Mouse (Mus musculus) midbrain, embryonic 11.5 days (tissue): ENCODE data around the gene Dnaja2. TPM values are rescaled to one million over a fixed set of nuclear protein-coding genes. Genes with fewer than 3 reads are reported as not detected.
A peak's percentile ranks its signal among the peaks of the same experiment; 100 is the strongest.

ENCODE experiments used
- ATAC-seq: fragments of 200-750 bp; cut with Nextera tagmentation; 2 replicates; pipeline ENCODE4 v1.8.0; 2017; ENCODE audit warnings: moderate TSS enrichment, moderate library complexity; ENCODE audit not compliant: low FRiP score
- DNase-seq: peaks from one replicate; pipeline ENCODE4 v3.0.0; 2015; ENCODE audit warnings: low spot score; ENCODE audit errors: missing footprints
- H3K27ac ChIP-seq: fragments of 300-500 bp; sonication (generic); 2 replicates; pipeline ENCODE4 v1.5.1; 2014; ENCODE audit warnings: low read depth, low read length
- H3K27me3 ChIP-seq: fragments of 300-500 bp; sonication (generic); 2 replicates; pipeline ENCODE4 v1.6.1; 2014; ENCODE audit warnings: mild to moderate bottlenecking, low read length, moderate library complexity, mixed read lengths; ENCODE audit not compliant: control insufficient read depth, insufficient read depth
- H3K36me3 ChIP-seq: fragments of 300-500 bp; sonication (generic); 2 replicates; pipeline ENCODE4 v1.6.1; 2014; ENCODE audit warnings: mild to moderate bottlenecking, low read length, moderate library complexity, mixed read lengths; ENCODE audit not compliant: control insufficient read depth, insufficient read depth
- H3K4me1 ChIP-seq: fragments of 300-500 bp; sonication (generic); 2 replicates; pipeline ENCODE4 v1.6.1; 2014; ENCODE audit warnings: low read length; ENCODE audit not compliant: control insufficient read depth, insufficient read depth
- H3K4me2 ChIP-seq: fragments of 300-500 bp; sonication (generic); 2 replicates; pipeline ENCODE4 v1.6.1; 2014; ENCODE audit warnings: mild to moderate bottlenecking, moderate library complexity
- H3K4me3 ChIP-seq: fragments of 300-500 bp; sonication (generic); 2 replicates; pipeline ENCODE4 v1.5.1; 2014; ENCODE audit warnings: low read depth, low read length
- H3K9ac ChIP-seq: fragments of 300-500 bp; sonication (generic); 2 replicates; pipeline ENCODE4 v1.6.1; 2014; ENCODE audit warnings: low read length
- H3K9me3 ChIP-seq: fragments of 300-500 bp; sonication (generic); 2 replicates; pipeline ENCODE4 v1.6.1; 2016; ENCODE audit warnings: low read length; ENCODE audit not compliant: control insufficient read depth
- WGBS: fragments of 180-500 bp; shearing (Covaris S2); extraction: QIAGEN DNeasy Blood & Tissue Kit; methylation state at CpG from one replicate; pipeline ENCODE4 v1.1.7; 2014; 5-methylcytosine and 5-hydroxymethylcytosine counted together
- polyA plus RNA-seq: library from polyadenylated mRNA; unstranded; fragments of >200 nt; fragmentation: Nextera tagmentation; extraction: Ambion mirVana; gene quantifications from 2 replicates; pipeline ENCODE4 v1.2.1, GENCODE M21; 2014

The Dnaja2 gene
- polyA plus RNA-seq, 1 experiment from 2014 or later = 201 TPM

GRCm38 (mm10) chr8:85517956-85518355 lies 37.2 kb downstream of the Dnaja2 start:
- no peak for DNase-seq

GRCm38 (mm10) chr8:85517336-85517735 lies 37.8 kb downstream of the Dnaja2 start:
- Histone ChIP-seq H3K27me3 (no peaks in the 10 kb centered on the region), H3K4me2 (no peak overlapping the region), H3K9ac (no peak overlapping the region), H3K27ac (no peak overlapping the region), H3K36me3 (peaks cover 5% of the 10 kb centered on the region; the same call in 1 of the 2 replicates), H3K4me3 (no peak overlapping the region), H3K4me1 (no peaks in the 10 kb centered on the region), H3K9me3 (no peaks in the 10 kb centered on the region)
- no peak for DNase-seq
- 95% methylated on average over 4 of the region's 4 CpGs for WGBS
- ATAC-seq = no peak

More at GRCm38 (mm10) chr8:85517956-85518355, 37.2 kb downstream of the Dnaja2 start:
- ATAC-seq = no peak
- no peak overlapping the region for H3K4me3 ChIP-seq
- no peaks in the 10 kb centered on the region for H3K27me3 ChIP-seq
- 95% methylated on average over 10 of the region's 10 CpGs for WGBS
- H3K9me3 ChIP-seq = no peaks in the 10 kb centered on the region
- no peaks in the 10 kb centered on the region for H3K4me1 ChIP-seq
- no peak overlapping the region for H3K27ac ChIP-seq
- H3K9ac ChIP-seq = no peak overlapping the region
- no peak overlapping the region for H3K4me2 ChIP-seq
- peaks cover 5% of the 10 kb centered on the region; the same call in 1 of the 2 replicates for H3K36me3 ChIP-seq

- no peak overlapping the region for H3K4me3 ChIP-seq
- no peaks in the 10 kb centered on the region for H3K9me3 ChIP-seq
- no peak overlapping the region for H3K4me2 ChIP-seq
- DNase-seq (no peak), ATAC-seq (no peak)
- H3K9ac ChIP-seq = no peak overlapping the region
- H3K4me1 ChIP-seq = no peaks in the 10 kb centered on the region
- no peak overlapping the region for H3K27ac ChIP-seq
- H3K27me3 ChIP-seq = no peaks in the 10 kb centered on the region
- peaks cover 6% of the 10 kb centered on the region; the same call in 1 of the 2 replicates for H3K36me3 ChIP-seq
- 80% methylated on average over 7 of the region's 7 CpGs for WGBS
These were observed 39.8 kb downstream of the Dnaja2 start for GRCm38 (mm10) chr8:85515391-85515790.

DNA sequence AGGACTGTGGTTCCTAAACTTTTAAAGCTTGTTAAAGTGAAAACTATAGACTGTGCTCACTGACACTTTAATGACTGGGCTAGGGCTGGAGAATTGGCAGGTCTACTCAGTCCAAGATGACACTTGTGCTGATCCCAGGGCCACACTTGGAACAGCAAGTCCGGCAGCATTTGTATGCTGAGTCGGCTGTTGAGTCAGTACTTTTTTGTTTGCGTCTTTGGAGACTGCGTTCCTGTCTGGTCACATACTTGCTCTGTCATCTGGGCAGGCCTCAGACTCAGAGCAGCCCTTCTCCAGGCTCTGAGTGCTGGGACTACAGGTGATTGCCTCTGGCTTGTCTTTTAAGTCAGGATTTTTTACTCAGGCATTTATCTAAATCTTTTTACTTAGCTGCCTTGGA lies 41.9 kb downstream of the Dnaja2 start:
- DNase-seq (no peak), ATAC-seq (no peak)
- H3K9me3 ChIP-seq = no peaks in the 10 kb centered on the region
- no peak overlapping the region for H3K4me3 ChIP-seq
- no peak overlapping the region for H3K27ac ChIP-seq
- H3K9ac ChIP-seq = no peak overlapping the region
- H3K27me3 ChIP-seq = no peaks in the 10 kb centered on the region
- WGBS = 88% methylated on average over 4 of the region's 4 CpGs
- no peak overlapping the region for H3K4me2 ChIP-seq
- no peaks in the 10 kb centered on the region for H3K4me1 ChIP-seq
- peaks cover 9% of the 10 kb centered on the region; the same call in 1 of the 2 replicates for H3K36me3 ChIP-seq

GRCm38 (mm10) chr8:85512234-85512633 lies 42.9 kb downstream of the Dnaja2 start:
- no peak overlapping the region for H3K4me3 ChIP-seq
- DNase-seq (no peak), ATAC-seq (no peak)
- no peak overlapping the region for H3K4me2 ChIP-seq
- H3K27ac ChIP-seq = no peak overlapping the region
- H3K4me1 ChIP-seq = no peaks in the 10 kb centered on the region
- H3K9ac ChIP-seq = no peak overlapping the region
- WGBS = 91% methylated on average over 8 of the region's 8 CpGs
- no peaks in the 10 kb centered on the region for H3K27me3 ChIP-seq
- H3K36me3 ChIP-seq = peaks cover 9% of the 10 kb centered on the region; the same call in 1 of the 2 replicates
- no peaks in the 10 kb centered on the region for H3K9me3 ChIP-seq

DNA sequence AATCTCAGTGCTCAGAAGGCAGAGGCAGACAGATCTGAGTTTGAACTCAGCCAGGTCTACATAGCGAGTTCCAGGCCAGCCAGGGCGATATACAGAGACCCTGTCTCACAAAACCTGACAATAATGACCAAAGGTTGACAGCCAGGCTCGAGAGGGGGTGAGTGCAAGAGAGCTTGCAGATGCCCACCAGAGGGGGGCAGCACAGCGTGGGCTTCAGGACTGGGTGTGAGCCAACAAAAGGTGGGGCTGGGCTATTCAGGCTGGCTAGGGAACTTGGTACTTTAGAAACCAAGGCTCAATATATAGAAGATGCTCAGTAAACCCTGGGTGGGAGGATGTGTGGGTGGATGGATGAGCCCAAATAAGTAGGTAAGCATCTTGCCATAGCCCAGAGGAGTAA lies 46.5 kb downstream of the Dnaja2 start:
- ATAC-seq = no peak
- no peak overlapping the region for H3K27ac ChIP-seq
- peaks cover 7% of the 10 kb centered on the region; the same call in 1 of the 2 replicates for H3K36me3 ChIP-seq
- H3K9me3 ChIP-seq = no peaks in the 10 kb centered on the region
- H3K4me3 ChIP-seq = no peak overlapping the region
- 77% methylated on average over 4 of the region's 4 CpGs for WGBS
- H3K4me1 ChIP-seq = no peaks in the 10 kb centered on the region
- H3K9ac ChIP-seq = no peak overlapping the region
- no peak overlapping the region for H3K4me2 ChIP-seq
- no peaks in the 10 kb centered on the region for H3K27me3 ChIP-seq
- DNase-seq = no peak

- Histone ChIP-seq H3K27ac (no peak overlapping the region), H3K9ac (no peak overlapping the region), H3K4me3 (no peak overlapping the region), H3K9me3 (no peaks in the 10 kb centered on the region), H3K36me3 (peaks cover 7% of the 10 kb centered on the region; the same call in 1 of the 2 replicates), H3K4me1 (no peaks in the 10 kb centered on the region), H3K4me2 (no peak overlapping the region), H3K27me3 (no peaks in the 10 kb centered on the region)
- DNase-seq = no peak
- WGBS = 68% methylated on average over 4 of the region's 4 CpGs
- no peak for ATAC-seq
These were observed 48.5 kb downstream of the Dnaja2 start for GRCm38 (mm10) chr8:85506620-85507019.

DNA sequence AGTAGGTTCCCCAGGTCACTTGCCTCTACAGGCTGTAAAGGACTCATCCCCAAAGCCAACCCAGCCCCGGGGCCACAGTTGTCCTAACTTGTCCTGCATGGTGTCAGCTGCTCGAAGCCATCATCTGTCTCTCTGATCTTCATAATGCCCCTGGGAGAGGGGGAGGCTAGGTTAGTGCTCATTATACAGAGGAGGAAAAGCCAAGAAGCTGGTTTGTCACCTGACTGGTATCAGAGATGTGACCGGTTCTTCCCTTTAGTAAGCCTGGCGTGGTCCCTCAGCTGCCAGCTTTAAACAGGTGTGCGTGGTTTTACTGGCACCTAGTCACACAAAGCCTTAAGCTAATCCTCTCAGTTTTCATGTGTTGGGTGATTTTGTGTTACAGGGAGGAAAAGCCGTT lies 50.4 kb downstream of the Dnaja2 start:
- H3K9me3 ChIP-seq = no peaks in the 10 kb centered on the region
- H3K27ac ChIP-seq = no peak overlapping the region
- H3K4me1 ChIP-seq = no peaks in the 10 kb centered on the region
- no peak overlapping the region for H3K9ac ChIP-seq
- ATAC-seq (no peak), DNase-seq (peak; percentile 2)
- H3K36me3 ChIP-seq = peaks cover 5% of the 10 kb centered on the region; the same call in 1 of the 2 replicates
- 89% methylated on average over 6 of the region's 6 CpGs for WGBS
- no peaks in the 10 kb centered on the region for H3K27me3 ChIP-seq
- H3K4me3 ChIP-seq = no peak overlapping the region
- no peak overlapping the region for H3K4me2 ChIP-seq

- H3K4me3 ChIP-seq = no peak overlapping the region
- no peak overlapping the region for H3K27ac ChIP-seq
- H3K4me1 ChIP-seq = no peaks in the 10 kb centered on the region; the same call in 1 of the 2 replicates
- H3K9me3 ChIP-seq = no peaks in the 10 kb centered on the region
- H3K27me3 ChIP-seq = no peaks in the 10 kb centered on the region
- H3K4me2 ChIP-seq = no peak overlapping the region
- no peak overlapping the region for H3K9ac ChIP-seq
- ATAC-seq (no peak), DNase-seq (peak; percentile 70)
- 70% methylated on average over 3 of the region's 3 CpGs for WGBS
- peaks cover 2% of the 10 kb centered on the region; the same call in 1 of the 2 replicates for H3K36me3 ChIP-seq
These were observed 52.1 kb downstream of the Dnaja2 start for GRCm38 (mm10) chr8:85503065-85503464.
